Mouse (Mus musculus) liver, adult 2 months (tissue): Measurements from ENCODE around the gene Catip.

Source experiments
- CTCF ChIP-seq: fragments of 200-500 bp; IDR thresholded peaks from 2 replicates; pipeline ENCODE4 v1.5.1; 2011; ENCODE audit warnings: low read depth, low read length, control low read depth
- POLR2A ChIP-seq: fragments of 200-500 bp; IDR thresholded peaks from 2 replicates; pipeline ENCODE4 v1.6.1; 2011; ENCODE audit warnings: low read length, control low read depth; ENCODE audit not compliant: insufficient read depth; ENCODE audit errors: extremely low read depth

GRCm38 (mm10) chr1:74318711-74319110 is 43.2 kb upstream of the Catip start:
- no peak for TF ChIP-seq CTCF
- TF ChIP-seq POLR2A, result no peak
